ENCODE assay signal across 9 mouse cellular contexts in genomic region chr5:108697341-108697753, GRCm38 (mm10). TPM values are rescaled to one million over a fixed set of nuclear protein-coding genes. Genes with fewer than 3 reads are reported as not detected.
DNase-seq lines count a peak whose midpoint lies in the region; ATAC-seq lines count a peak whose summit lies in the region.
"Had no signal": no experiment of that assay in that cellular context is flagged by ENCODE, and none has a peak within 500 bp of the region (broad histone marks: within the 10 kb centered on the region; RNA-seq: fewer than 3 reads in every experiment).

No protein-coding gene starts in this region.

- WGBS in hindbrain, embryonic 13.5 days = 8% methylated on average over 4 of the region's 4 CpGs
- 25% methylated on average over 4 of the region's 4 CpGs for WGBS in limb, embryonic 12.5 days
- 22% methylated on average over 4 of the region's 4 CpGs for WGBS in stomach, embryonic 14.5 days

- ATAC-seq in hindbrain, embryonic 13.5 days (ENCODE audit: low FRiP score) = peak; percentile 26
- ATAC-seq in limb, embryonic 12.5 days (ENCODE audit: insufficient number of reproducible peaks, insufficient read depth, low FRiP score, low TSS enrichment, low read depth) = no peak
- no peak for ATAC-seq in stomach, embryonic 14.5 days (ENCODE audit: insufficient number of reproducible peaks, insufficient read depth, low FRiP score, low read depth)

- H3K4me2 ChIP-seq in hindbrain, embryonic 13.5 days = no peak overlapping the region
- H3K4me2 ChIP-seq in limb, embryonic 12.5 days = peak overlapping the region; percentile 75
- H3K4me2 ChIP-seq in stomach, embryonic 14.5 days (replicated peaks; ENCODE audit: low read depth, low read length) = no peak overlapping the region

- H3K4me3 ChIP-seq in hindbrain, embryonic 13.5 days = no peak overlapping the region
- H3K4me3 ChIP-seq in limb, embryonic 12.5 days (replicated peaks) = peak overlapping the region; percentile 11
- no peak overlapping the region for H3K4me3 ChIP-seq in stomach, embryonic 14.5 days (ENCODE audit: low read depth, low read length)

- peaks cover 26% of the 10 kb centered on the region for H3K27me3 ChIP-seq in hindbrain, embryonic 13.5 days
- H3K27me3 ChIP-seq in limb, embryonic 12.5 days = peaks cover 9% of the 10 kb centered on the region; the same call in 1 of the 2 replicates
- no peaks in the 10 kb centered on the region for H3K27me3 ChIP-seq in stomach, embryonic 14.5 days (ENCODE audit: control insufficient read depth, insufficient read depth, low read length)

- peak overlapping the region; percentile 71 for H3K27ac ChIP-seq in hindbrain, embryonic 13.5 days
- H3K27ac ChIP-seq in limb, embryonic 12.5 days = peak overlapping the region; percentile 94
- peak overlapping the region; percentile 16; the same call in 1 of the 2 replicates for H3K27ac ChIP-seq in stomach, embryonic 14.5 days (ENCODE audit: low read length)

- peak; percentile 11 for DNase-seq in 416B (ENCODE audit: low read depth)
- DNase-seq in embryo, embryonic 10.5 days (ENCODE audit: low spot score) = peak; percentile 82
- no peak for DNase-seq in ovary, postnatal 36 days (ENCODE audit: low spot score)
- no peak for DNase-seq in kidney, postnatal 14 days
- DNase-seq in thymus, postnatal 36 days = no peak

- no peaks in the 10 kb centered on the region for H3K36me3 ChIP-seq in hindbrain, embryonic 13.5 days
- peaks cover 33% of the 10 kb centered on the region for H3K36me3 ChIP-seq in limb, embryonic 12.5 days
- H3K36me3 ChIP-seq in stomach, embryonic 14.5 days (ENCODE audit: control insufficient read depth, insufficient read depth, low read length) = no peaks in the 10 kb centered on the region

- peaks cover 45% of the 10 kb centered on the region for H3K4me1 ChIP-seq in hindbrain, embryonic 13.5 days (replicated peaks)
- H3K4me1 ChIP-seq in limb, embryonic 12.5 days (replicated peaks) = peaks cover 86% of the 10 kb centered on the region
- H3K4me1 ChIP-seq in stomach, embryonic 14.5 days (ENCODE audit: control insufficient read depth, insufficient read depth, low read length) = peaks cover 41% of the 10 kb centered on the region; the same call in 1 of the 2 replicates

- no peaks in the 10 kb centered on the region for H3K9me3 ChIP-seq in hindbrain, embryonic 13.5 days
- H3K9me3 ChIP-seq in limb, embryonic 12.5 days = no peaks in the 10 kb centered on the region
- no peaks in the 10 kb centered on the region for H3K9me3 ChIP-seq in stomach, embryonic 14.5 days (ENCODE audit: control insufficient read depth, low read depth, low read length)

- H3K9ac ChIP-seq in hindbrain, embryonic 13.5 days = peak overlapping the region; percentile 31; the same call in 1 of the 2 replicates
- no peak overlapping the region; the same call in 1 of the 2 replicates for H3K9ac ChIP-seq in limb, embryonic 12.5 days (replicated peaks)
- no peak overlapping the region for H3K9ac ChIP-seq in stomach, embryonic 14.5 days (replicated peaks; ENCODE audit: low read depth, low read length)

RNA-seq across cellular contexts. Expression of gene Fgfrl1, which starts 5.2 kb away (rescaled TPM):
- 4.7 and 5.8 TPM in 2 replicates for polyA plus RNA-seq in hindbrain, embryonic 13.5 days (2015; fragmentation: Nextera tagmentation; extraction: Ambion mirVana)
- polyA plus RNA-seq in limb, embryonic 12.5 days (2016; fragmentation: Nextera tagmentation; extraction: Ambion mirVana) = 55.2 and 61.3 TPM in 2 replicates
- polyA plus RNA-seq in stomach, embryonic 14.5 days (2014; fragmentation: Nextera tagmentation; extraction: Ambion mirVana) = 13.0 and 17.1 TPM in 2 replicates

RNA-seq across cellular contexts. Expression of gene Slc26a1, which starts 22.0 kb away (rescaled TPM):
- 2.0 and 2.7 TPM in 2 replicates for polyA plus RNA-seq in hindbrain, embryonic 13.5 days (2015; fragmentation: Nextera tagmentation; extraction: Ambion mirVana)
- polyA plus RNA-seq in limb, embryonic 12.5 days (2016; fragmentation: Nextera tagmentation; extraction: Ambion mirVana) = 1.1 and 1.7 TPM in 2 replicates
- 1.1 and 1.9 TPM in 2 replicates for polyA plus RNA-seq in stomach, embryonic 14.5 days (2014; fragmentation: Nextera tagmentation; extraction: Ambion mirVana)
- polyA plus RNA-seq: large intestine, adult 2 months had no signal

RNA-seq across cellular contexts. Expression of gene Dgkq, which starts 27.9 kb away (rescaled TPM):
- polyA plus RNA-seq in hindbrain, embryonic 13.5 days (2015; fragmentation: Nextera tagmentation; extraction: Ambion mirVana) = 23.8 and 27.2 TPM in 2 replicates
- 17.6 and 17.7 TPM in 2 replicates for polyA plus RNA-seq in limb, embryonic 12.5 days (2016; fragmentation: Nextera tagmentation; extraction: Ambion mirVana)
- 9.1 and 11.6 TPM in 2 replicates for polyA plus RNA-seq in stomach, embryonic 14.5 days (2014; fragmentation: Nextera tagmentation; extraction: Ambion mirVana)

RNA-seq across cellular contexts. Expression of gene Idua, which starts 37.2 kb away (rescaled TPM):
- 9.8 and 12.3 TPM in 2 replicates for polyA plus RNA-seq in hindbrain, embryonic 13.5 days (2015; fragmentation: Nextera tagmentation; extraction: Ambion mirVana)
- 13.1 and 13.6 TPM in 2 replicates for polyA plus RNA-seq in limb, embryonic 12.5 days (2016; fragmentation: Nextera tagmentation; extraction: Ambion mirVana)
- polyA plus RNA-seq in stomach, embryonic 14.5 days (2014; fragmentation: Nextera tagmentation; extraction: Ambion mirVana) = 13.4 and 18.0 TPM in 2 replicates

Comparison
In these comparisons a context has a peak if more than half of its experiments do, and no peak if none do; other contexts are left out.
1. DNase-seq: peak in 416B (single experiment) and embryo, embryonic 10.5 days (single experiment); none in ovary, postnatal 36 days (single experiment), kidney, postnatal 14 days (single experiment) and thymus, postnatal 36 days (0 of 2).
2. H3K27ac ChIP-seq: peak in every context shown above with its lines; median percentile 94 in limb, embryonic 12.5 days; 71 in hindbrain, embryonic 13.5 days; 16 in stomach, embryonic 14.5 days.